Mouse (Mus musculus): ENCODE measurements at regions not wholly inside any gene's neighbourhood (a gene's known extent, or its start where the extent isn't known, plus 50 kb on each side); places are given as distances from the start of the nearest gene placed in this dataset.

DNA sequence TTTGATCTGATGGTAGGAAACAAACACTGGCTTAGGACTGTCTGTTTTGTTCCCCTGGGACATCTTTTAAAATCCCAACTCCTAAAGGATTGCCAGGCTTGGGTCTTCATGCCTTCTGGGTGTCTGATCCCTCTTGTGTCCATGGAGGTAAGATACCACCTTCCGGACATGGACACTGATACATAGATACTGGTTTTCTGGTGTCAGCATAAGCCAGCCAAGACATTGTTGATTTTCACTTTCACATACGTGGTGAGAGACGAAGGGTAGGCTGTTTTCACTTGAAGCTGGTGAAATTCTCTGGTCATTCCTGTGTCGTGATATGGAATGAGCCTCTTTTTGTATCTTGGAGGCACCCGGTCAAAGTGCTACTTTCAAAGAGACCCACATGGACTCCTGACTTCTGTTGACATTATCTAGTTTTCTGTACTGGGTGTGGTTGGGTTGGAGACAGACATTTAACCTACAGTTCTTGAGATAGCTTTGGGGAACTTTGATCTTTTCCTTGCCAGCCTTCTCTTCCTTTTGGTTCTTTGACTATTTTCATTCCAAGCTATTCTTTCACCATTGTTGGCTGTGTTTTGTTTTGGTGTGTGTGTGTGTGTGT is 79.5 kb downstream of the Car2 start:
- TF ChIP-seq CTCF (IDR thresholded peaks at IDR 0.05; ENCODE audit: insufficient read depth, low read length) (no peak), POLR2A (IDR thresholded peaks at IDR 0.05; ENCODE audit: borderline replicate concordance, extremely low read depth, low read depth, low read length) (no peak)

Measured in lung, adult 2 months (tissue).